Mouse (Mus musculus) brown adipose tissue, adult 24 weeks (tissue): ENCODE results near the gene Polr1c. TPM values are rescaled to one million over a fixed set of nuclear protein-coding genes. Genes with fewer than 3 reads are reported as not detected.

Experiments
- H3K27ac ChIP-seq: fragments of 200-500 bp; replicated peaks from 2 replicates; pipeline ENCODE4 v1.5.1; 2012; ENCODE audit warnings: low read depth, mild to moderate bottlenecking, low read length
- H3K4me1 ChIP-seq: fragments of 200-500 bp; 2 replicates; pipeline ENCODE4 v1.6.1; 2012; ENCODE audit warnings: low read length, mixed read lengths; ENCODE audit not compliant: control insufficient read depth, insufficient read depth, insufficient read length
- H3K4me3 ChIP-seq: fragments of 200-500 bp; 2 replicates; pipeline ENCODE4 v1.5.1; 2012; ENCODE audit warnings: low read depth, mild to moderate bottlenecking, low read length, moderate library complexity; ENCODE audit not compliant: insufficient read depth
- polyA plus RNA-seq: library from polyadenylated mRNA; stranded (reverse); fragments of >200 nt; gene quantifications from 2 replicates; pipeline ENCODE4 v1.2.4, GENCODE M21; 2012; ENCODE audit not compliant: missing spikeins, insufficient read depth, insufficient read length

Polr1c gene
- polyA plus RNA-seq, 1 experiment: 19.9 TPM

- no peak overlapping the region for H3K27ac ChIP-seq
- peak overlapping the region; percentile 49; the same call in 1 of the 2 replicates for H3K4me3 ChIP-seq
- H3K4me1 ChIP-seq: no peaks in the 10 kb centered on the region
Observed at GRCm38 (mm10) chr17:46252571-46253451, 5.0 kb upstream of the Polr1c start.

DNA sequence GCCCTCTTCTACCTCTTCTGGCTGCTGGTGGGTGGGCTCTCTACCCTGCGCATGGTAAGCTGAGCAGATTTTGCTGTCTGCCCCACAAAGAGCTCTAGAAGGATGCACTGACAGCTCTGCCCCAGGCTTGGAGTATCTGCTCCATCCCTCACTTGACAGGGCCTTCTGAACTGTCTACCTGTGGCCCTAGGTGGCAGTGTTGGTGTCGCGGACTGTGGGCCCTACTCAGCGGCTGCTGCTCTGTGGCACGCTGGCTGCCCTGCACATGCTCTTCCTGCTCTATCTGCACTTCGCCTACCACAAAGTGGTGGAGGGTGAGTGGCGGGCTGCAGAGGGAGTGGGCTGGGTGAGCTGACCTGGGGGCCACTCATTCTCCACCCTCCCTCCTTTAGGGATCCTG lies 3.3 kb upstream of the Polr1c start:
- H3K27ac ChIP-seq: no peak overlapping the region
- peaks cover 6% of the 10 kb centered on the region; the same call in 1 of the 2 replicates for H3K4me1 ChIP-seq

DNA sequence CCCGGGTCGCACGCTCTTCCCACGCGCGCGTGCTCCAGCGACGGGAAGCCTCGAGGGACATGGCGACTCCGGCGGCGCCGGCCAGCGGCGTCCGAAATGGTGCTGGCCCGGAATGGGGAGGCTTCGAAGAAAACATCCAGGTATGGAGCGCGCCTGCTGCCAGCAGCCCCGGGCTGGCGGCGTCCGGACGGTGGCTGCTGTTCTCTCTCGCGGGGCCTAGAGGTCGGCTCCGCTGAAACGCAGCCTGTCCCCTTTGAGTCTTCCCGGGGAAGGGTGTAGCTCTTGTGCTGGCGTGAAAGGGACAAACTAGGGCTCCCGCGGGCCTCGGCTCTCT lies 302 bp upstream of the Polr1c start:
- H3K27ac ChIP-seq: peak overlapping the region; percentile 77

More for the DNA sequence above, 3.3 kb upstream of the Polr1c start:
- no peak overlapping the region for H3K4me3 ChIP-seq

GRCm38 (mm10) chr17:46244579-46244978 lies 3.3 kb downstream of the Polr1c start:
- Histone ChIP-seq H3K4me3 (no peak overlapping the region), H3K27ac (no peak overlapping the region), H3K4me1 (peaks cover 8% of the 10 kb centered on the region; the same call in 1 of the 2 replicates)

More for the DNA sequence above, 302 bp upstream of the Polr1c start:
- Histone ChIP-seq H3K4me1 (peaks cover 8% of the 10 kb centered on the region; the same call in 1 of the 2 replicates), H3K4me3 (peak overlapping the region; percentile 90)

DNA sequence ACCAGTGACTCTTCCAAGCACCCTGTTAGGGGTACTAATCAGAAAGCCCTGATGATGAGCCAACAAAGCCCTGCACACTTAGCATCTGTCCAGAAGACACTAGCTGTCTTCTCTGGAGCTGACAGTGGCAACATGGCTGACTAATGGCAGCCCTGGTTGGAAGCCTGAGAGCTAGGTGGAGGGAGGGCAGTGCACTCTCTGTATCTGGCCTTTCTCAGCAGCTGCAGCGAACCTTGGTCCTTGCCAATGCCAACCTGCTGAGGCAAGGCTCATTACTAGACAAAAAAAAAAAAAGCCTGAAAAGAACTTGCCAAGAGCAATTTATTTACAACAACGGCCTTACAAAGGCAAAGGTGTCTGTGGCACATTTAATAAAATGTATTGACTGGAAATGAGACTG lies 4.2 kb downstream of the Polr1c start:
- Histone ChIP-seq H3K4me3 (no peak overlapping the region), H3K4me1 (peaks cover 8% of the 10 kb centered on the region; the same call in 1 of the 2 replicates), H3K27ac (0 out of 2 replicates have a peak overlapping the region, but pooled peaks have one; percentile 5)

DNA sequence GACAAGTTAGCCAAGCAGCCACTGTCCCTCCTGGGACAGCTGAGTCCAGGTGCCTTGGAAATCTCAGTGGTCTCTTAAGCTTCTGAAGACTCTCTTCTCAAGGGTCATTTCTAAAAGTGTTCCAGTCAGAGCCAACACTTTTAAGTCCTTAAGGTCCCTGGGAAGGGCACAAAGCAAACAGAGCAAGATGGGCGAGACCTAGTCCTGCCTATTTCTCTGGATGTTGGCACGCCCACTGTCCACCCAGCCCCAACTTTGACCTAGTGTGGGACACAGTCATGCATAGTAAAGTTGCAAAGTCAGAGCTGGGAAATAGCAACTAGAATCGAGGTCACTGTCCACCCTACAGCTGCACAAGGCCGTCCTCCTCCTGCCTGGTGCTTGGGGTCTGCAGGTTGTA lies 4.9 kb downstream of the Polr1c start:
- no peak overlapping the region for H3K4me3 ChIP-seq
- H3K4me1 ChIP-seq: peaks cover 8% of the 10 kb centered on the region; the same call in 1 of the 2 replicates
- peak overlapping the region; percentile 68 for H3K27ac ChIP-seq

DNA sequence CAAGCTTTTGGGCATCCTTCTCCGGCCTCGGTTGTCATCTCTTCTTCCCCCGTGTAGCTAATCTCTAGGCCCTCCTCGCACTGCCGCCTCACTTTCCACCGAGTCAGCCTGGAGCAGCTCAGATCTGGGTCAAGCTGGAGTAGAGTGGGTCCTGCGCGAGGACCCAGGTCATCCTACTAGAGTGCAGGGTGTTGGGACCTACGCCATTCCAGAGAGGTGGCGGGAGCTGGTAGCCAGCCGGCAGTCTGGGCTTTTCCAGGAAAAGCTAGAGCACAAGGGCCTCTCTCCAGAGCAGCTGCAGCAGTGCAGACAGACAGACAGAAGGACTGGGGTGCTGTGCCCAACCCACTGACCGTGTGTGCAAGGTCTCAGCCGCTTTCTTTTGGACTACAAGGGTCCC lies 5.6 kb downstream of the Polr1c start:
- H3K27ac ChIP-seq: no peak overlapping the region
- no peak overlapping the region for H3K4me3 ChIP-seq
- H3K4me1 ChIP-seq: peaks cover 8% of the 10 kb centered on the region; the same call in 1 of the 2 replicates

DNA sequence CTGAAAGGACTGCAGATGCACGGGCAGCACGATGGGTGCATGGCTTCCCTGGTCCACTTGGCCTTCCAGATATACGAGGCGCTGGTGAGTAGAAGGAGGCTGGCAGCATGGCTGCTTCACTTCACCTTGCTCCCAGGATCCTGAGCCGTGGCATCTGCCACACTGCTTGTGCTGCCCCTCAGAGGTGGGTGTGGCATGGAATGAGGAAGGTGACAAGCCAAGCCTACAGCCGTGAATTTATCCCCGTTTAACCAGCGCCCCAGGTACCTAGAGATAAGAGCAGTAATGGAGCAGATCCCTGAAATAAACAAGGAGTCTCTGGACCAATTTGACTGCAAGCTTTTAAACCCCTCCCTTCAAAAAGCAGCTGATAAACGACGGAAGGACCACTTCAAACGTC lies 6.4 kb downstream of the Polr1c start:
- no peak overlapping the region for H3K27ac ChIP-seq
- no peak overlapping the region for H3K4me3 ChIP-seq
- H3K4me1 ChIP-seq: 0 out of 2 replicates have a peak, but pooled peaks cover 2% of the 10 kb centered on the region

DNA sequence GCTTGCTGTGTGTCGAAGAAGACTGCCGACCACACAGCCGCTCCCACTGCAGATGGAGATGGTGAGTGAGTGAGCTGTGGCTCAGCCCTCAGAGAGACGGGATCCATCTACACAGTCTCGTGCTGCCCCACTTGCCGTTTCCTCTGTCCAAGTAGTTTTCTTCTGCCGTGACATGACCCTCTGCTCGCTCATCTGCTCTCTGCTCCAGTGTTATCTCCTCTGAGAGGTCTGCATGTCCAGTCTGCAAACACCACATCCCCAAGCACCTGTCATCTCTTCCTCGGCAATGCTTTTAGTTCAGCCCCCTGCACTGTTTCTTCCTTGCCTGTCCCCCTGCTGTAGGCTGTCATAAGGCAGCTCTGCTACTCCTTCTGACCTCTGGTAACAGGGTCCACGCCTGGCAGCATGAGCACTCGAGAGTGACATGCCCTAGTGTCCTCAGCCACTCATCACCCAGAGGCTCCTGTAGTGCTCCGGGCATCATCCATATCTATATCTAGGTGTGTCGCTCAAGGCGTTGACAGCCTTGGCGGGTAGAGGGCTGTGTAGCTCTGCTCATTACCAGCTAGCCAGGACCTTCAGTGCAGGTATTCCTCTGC lies 8.2 kb downstream of the Polr1c start:
- Histone ChIP-seq H3K4me1 (0 out of 2 replicates have a peak, but pooled peaks cover 2% of the 10 kb centered on the region), H3K27ac (no peak overlapping the region), H3K4me3 (no peak overlapping the region)

GRCm38 (mm10) chr17:46237480-46237879 lies 10.4 kb downstream of the Polr1c start:
- no peak overlapping the region for H3K4me3 ChIP-seq
- no peak overlapping the region for H3K27ac ChIP-seq
- H3K4me1 ChIP-seq: no peaks in the 10 kb centered on the region

- no peaks in the 10 kb centered on the region for H3K4me1 ChIP-seq
- no peak overlapping the region for H3K27ac ChIP-seq
- no peak overlapping the region for H3K4me3 ChIP-seq
Observed at GRCm38 (mm10) chr17:46237079-46237478, 10.8 kb downstream of the Polr1c start.

DNA sequence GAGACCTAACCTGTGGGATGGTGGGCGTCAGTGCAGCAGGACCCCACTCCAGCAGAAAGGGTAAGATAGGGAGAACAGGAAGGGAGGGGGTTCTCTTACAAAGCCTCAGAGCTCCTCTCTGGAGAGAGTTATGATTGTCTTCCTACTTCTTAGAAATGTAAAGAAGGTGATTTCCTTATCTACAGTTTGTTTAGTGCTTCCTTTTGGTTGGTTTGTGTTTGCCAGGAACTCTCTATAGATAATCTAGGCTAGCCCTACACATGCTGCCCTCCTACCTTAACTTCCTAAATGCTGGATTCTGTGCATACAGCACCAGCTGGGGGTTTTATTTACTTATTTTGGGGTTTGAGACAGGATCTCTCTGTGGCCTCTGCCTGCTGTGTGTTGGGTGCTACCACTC lies 11.8 kb downstream of the Polr1c start:
- Histone ChIP-seq H3K27ac (no peak overlapping the region), H3K4me1 (no peaks in the 10 kb centered on the region), H3K4me3 (no peak overlapping the region)

- no peaks in the 10 kb centered on the region for H3K4me1 ChIP-seq
- no peak overlapping the region for H3K4me3 ChIP-seq
- no peak overlapping the region for H3K27ac ChIP-seq
Observed at GRCm38 (mm10) chr17:46227576-46227975, 20.3 kb downstream of the Polr1c start.

DNA sequence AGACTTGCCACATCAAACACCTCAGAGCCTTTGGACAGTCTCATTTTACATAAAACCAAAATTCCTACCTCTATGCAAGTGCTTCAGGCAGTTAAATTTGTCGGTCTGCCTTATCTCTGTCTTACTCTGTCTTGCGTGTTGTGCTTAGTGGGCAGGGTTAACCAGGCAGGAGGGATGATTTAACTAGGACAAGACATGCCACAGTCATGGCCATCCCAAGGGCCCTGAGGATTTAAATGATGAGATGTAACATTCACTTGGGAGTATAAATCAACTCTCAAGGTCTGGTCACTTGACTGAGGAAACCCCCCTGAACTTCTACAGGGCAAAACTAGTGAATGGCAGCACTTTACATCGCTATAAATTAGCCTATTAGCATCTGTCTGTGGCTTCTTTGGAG lies 26.3 kb downstream of the Polr1c start:
- Histone ChIP-seq H3K4me3 (no peak overlapping the region), H3K4me1 (no peaks in the 10 kb centered on the region), H3K27ac (no peak overlapping the region)

DNA sequence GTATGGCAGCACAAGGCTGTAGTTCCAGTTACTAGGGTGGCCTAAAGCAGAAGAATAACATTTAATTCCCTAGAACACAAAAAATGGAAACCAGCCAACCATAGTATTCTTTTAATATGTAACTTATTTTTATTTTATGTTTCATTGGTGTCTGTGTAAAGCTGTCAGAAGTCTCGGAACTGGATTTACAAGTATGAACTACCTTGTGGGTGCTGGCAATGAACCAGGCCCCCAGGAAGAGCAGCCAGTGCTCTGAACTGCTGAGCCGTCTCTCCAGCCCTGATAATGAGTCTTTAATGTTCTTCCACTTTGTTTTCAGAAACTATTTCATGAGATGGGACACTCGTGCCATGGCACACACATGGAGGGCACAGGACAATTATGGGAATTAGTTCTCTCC lies 37.3 kb downstream of the Polr1c start:
- H3K27ac ChIP-seq: no peak overlapping the region
- no peak overlapping the region for H3K4me3 ChIP-seq

GRCm38 (mm10) chr17:46206676-46207075 lies 41.2 kb downstream of the Polr1c start:
- H3K27ac ChIP-seq: no peak overlapping the region
- no peaks in the 10 kb centered on the region for H3K4me1 ChIP-seq
- no peak overlapping the region for H3K4me3 ChIP-seq

More for the DNA sequence above, 37.3 kb downstream of the Polr1c start:
- H3K4me1 ChIP-seq: no peaks in the 10 kb centered on the region
